Mouse (Mus musculus): ENCODE data around the gene Olfr560. TPM values are rescaled to one million over a fixed set of nuclear protein-coding genes. Genes with fewer than 3 reads are reported as not detected.

The Olfr560 gene
- under 1 TPM in 1 of 4 experiments, not detected in 3; 0.16 TPM for total RNA-seq (2022)

DNA sequence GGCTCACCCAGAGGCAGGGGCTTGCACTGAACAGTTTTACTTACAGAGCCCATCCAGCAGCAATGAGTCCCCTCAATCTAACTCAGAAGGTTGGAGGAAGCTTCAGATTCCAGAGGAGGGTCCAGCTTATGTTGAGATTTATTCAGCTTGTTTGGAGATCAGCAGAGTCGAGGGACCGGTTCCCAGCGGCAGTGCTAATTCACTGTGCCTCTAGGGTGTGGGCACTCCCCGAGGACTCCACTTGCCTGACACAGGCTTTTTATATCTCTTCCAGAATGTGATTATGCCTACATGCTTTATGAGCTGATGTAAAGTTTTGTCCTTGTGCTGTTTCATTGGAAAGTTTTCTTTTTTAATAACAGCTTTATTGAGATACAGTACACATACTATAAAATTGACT is at the start of gene Olfr560, which contains the start of gene Olfr78:
Olfr560 (minus strand) TSS at position 101 of the 400 bp plus-strand sequence.
Olfr78 (minus strand) TSS at position 206 of the 400 bp plus-strand sequence.
- DNase-seq (ENCODE audit: low spot score), result no peak

- DNase-seq (ENCODE audit: low spot score), result no peak
Observed at GRCm38 (mm10) chr7:102803180-102803579, 44.0 kb upstream of the Olfr560 start, which contains the start of gene Olfr564. Gene Olfr564 (plus strand): TSS chr7:102803480.

DNA sequence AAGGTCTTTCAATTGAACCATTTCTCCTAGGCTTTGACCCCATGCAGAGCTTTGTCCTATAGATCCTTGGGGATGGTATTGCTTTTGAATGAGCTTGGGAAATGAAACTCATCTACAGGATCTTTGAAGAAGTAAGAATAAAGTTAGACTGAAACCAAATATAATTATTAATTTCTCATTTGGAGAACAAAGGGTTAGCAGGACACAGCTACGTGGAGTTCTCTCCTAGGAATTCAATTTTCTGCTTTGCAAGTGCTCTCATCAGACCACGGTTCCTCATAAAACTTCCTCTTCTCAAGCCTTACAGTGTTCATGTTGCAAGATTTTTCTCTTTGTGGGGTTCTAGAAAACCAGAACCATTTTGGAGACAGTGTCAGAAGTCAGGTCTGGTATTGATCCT is 11.8 kb upstream of the Olfr560 start, which contains the start of gene Olfr561:
Olfr561 (plus strand) TSS at position 301 of the 400 bp plus-strand sequence.
- no peak for DNase-seq (ENCODE audit: low spot score)

DNA sequence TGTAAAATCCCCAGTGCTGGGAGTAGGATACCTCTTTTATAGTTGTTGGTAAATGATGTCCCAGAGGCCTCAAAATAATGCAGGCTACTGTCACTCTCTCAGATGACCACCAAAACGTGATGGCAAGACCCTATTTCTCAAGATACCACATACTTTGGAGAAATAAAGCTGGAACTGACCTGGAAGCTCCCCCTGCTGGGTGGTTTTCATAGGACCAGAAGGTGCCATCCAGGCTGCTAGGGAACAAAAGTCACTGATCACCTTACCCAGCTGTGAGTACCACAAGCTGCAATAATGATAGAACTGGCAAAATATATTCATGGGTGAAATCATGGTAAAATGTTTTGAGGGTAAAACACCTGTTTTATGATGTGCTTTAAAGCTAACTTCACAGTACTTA is 7.1 kb downstream of the Olfr560 start:
- DNase-seq (ENCODE audit: low spot score), result no peak

DNA sequence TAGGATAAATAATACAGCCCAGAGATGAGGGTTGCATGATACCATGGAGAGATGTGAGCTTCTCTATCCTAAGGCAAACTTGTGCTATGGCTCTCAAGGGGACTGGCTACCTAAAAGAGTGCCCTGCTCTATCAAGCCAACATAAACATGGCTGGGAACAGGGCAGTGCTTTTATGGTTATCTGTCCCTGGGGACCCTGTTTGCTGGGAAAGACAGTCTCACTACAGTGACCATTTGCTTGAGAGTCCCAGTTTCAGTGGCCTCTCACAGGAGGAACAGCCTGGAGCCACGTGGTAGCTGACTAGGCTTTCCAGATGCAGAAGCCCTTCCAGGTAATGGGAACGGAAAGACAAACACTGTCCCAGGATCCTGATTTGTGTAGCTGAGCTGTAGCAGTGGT is 21.5 kb downstream of the Olfr560 start:
- DNase-seq (ENCODE audit: low spot score), result no peak

- DNase-seq (ENCODE audit: low spot score), result no peak
Observed at GRCm38 (mm10) chr7:102733793-102734192, 25.4 kb downstream of the Olfr560 start.

DNA sequence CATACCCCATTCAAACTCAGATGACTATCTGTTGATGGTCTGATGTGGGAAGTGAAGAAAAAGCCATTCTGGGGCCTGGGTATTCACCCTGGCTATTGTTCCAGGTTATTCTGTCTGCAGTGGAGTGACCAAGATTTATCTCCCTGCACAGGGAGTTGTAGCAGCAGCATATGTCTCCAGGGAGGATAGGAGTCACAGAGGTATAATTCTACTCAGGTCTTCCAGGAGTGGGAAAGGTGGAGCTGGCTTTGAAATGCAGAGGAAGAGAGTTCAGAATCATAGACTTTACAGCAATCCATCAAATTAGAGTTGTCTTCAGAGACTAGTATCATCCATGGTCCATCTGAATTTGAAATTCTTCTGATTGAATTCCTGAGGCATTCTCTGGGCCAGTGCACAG is 31.8 kb downstream of the Olfr560 start, which contains the start of gene Olfr559:
Olfr559 (minus strand) TSS at position 101 of the 400 bp plus-strand sequence.
- DNase-seq (ENCODE audit: low spot score), result no peak

DNA sequence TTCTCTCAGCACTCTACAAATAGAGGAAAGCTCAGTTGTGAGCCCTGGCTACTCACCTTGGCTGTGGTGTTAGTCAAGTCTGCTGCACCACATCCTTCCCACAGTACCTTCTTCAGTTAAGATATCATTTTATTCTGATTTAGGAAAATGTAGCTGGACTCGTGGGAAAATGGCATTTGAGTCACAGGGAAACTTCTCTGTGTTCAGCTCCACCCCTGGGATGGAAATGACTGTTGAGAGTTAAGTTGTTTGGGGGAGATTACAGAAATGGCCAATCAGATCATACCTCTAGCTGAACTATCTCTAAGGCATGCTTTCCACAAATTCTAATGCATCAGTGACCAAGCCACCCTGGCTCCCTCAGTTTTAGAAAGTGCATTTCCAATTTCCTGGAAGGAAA is 40.2 kb downstream of the Olfr560 start, which contains the start of gene Olfr33:
Olfr33 (minus strand) TSS at position 101 of the 400 bp plus-strand sequence.
- no peak for DNase-seq (ENCODE audit: low spot score)

DNA sequence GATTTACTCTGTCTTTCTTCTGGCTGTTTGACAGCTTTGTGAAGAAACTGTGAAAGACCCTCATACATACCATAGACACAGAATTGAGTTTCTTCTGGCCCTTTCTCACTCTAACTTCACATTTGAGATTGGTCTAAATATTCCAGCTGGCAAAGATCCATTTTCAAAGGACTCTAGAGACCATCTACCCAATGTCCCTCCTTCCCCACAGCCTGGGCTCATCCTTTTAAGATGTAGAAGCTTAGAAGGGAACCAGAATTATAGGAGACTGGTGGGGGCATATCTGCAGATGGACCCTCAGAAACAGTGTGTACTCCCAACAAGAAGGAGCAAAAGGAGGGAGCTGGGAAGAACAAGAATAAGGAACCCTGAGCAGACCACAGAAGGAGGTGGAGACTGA is 57.3 kb downstream of the Olfr560 start, which contains the start of gene Olfr558:
Olfr558 (plus strand) TSS at position 301 of the 400 bp plus-strand sequence.
- DNase-seq (ENCODE audit: low spot score), result no peak

Other genes starting within 250 kb of the Olfr560 start
- gene Olfr547, start 224.6 kb downstream of the Olfr560 start, total RNA-seq (2022), result not detected
- gene Olfr548-ps1, start 218.5 kb downstream of the Olfr560 start, total RNA-seq (2022), result not detected
- gene Olfr549, start 209.5 kb downstream of the Olfr560 start, total RNA-seq (2022), result not detected
- gene Trim21, start 193.9 kb downstream of the Olfr560 start, total RNA-seq (2022), result 1 to 10 TPM; 5.1 to 8.2 (median 6.2) TPM
- gene Olfr550, start 187.9 kb downstream of the Olfr560 start, total RNA-seq (2022), result under 1 TPM in 3 of 4 experiments, not detected in 1; 0.26 to 0.41 (median 0.27) TPM
- not detected for gene Olfr551, start 167.5 kb downstream of the Olfr560 start, total RNA-seq (2022)
- gene Olfr552, start 161.6 kb downstream of the Olfr560 start, total RNA-seq (2022), result under 1 TPM; 0.11 to 0.20 (median 0.14) TPM
- gene Olfr553, start 141.1 kb downstream of the Olfr560 start, total RNA-seq (2022), result not detected
- not detected for gene Olfr554, start 120.9 kb downstream of the Olfr560 start, total RNA-seq (2022)
- not detected for gene Olfr555, start 100.5 kb downstream of the Olfr560 start, total RNA-seq (2022)
- gene Olfr556, start 94.5 kb downstream of the Olfr560 start, total RNA-seq (2022), result not detected
- 10 to 100 TPM in 2 of 4 experiments, 1 to 10 TPM in 2; 7.1 to 12.6 (median 10.1) TPM for gene Trim68, start 72.0 kb downstream of the Olfr560 start, total RNA-seq (2022)
- not detected for gene Olfr557, start 63.5 kb downstream of the Olfr560 start, total RNA-seq (2022)
- 1 to 10 TPM; 1.7 to 2.8 (median 2.0) TPM for gene Olfr558, start 57.2 kb downstream of the Olfr560 start, total RNA-seq (2022)
- not detected for gene Olfr33, start 40.3 kb downstream of the Olfr560 start, total RNA-seq (2022)
- gene Olfr559, start 31.9 kb downstream of the Olfr560 start, total RNA-seq (2022), result not detected
- gene Olfr78, start 105 bp upstream of the Olfr560 start, total RNA-seq (2022), result under 1 TPM; 0.23 to 0.41 (median 0.30) TPM
- gene Olfr561, start 11.9 kb upstream of the Olfr560 start, total RNA-seq (2022), result not detected
- not detected for gene Olfr564, start 44.1 kb upstream of the Olfr560 start, total RNA-seq (2022)
- not detected for gene Olfr566, start 99.4 kb upstream of the Olfr560 start, total RNA-seq (2022)
- gene Olfr568, start 117.8 kb upstream of the Olfr560 start, total RNA-seq (2022), result not detected
- gene Olfr569, start 131.5 kb upstream of the Olfr560 start, total RNA-seq (2022), result not detected
- gene Olfr570, start 135.2 kb upstream of the Olfr560 start, total RNA-seq (2022), result not detected
- not detected for gene Olfr571, start 158.2 kb upstream of the Olfr560 start, total RNA-seq (2022)
- not detected for gene Olfr572, start 165.0 kb upstream of the Olfr560 start, total RNA-seq (2022)
- not detected for gene Olfr573-ps1, start 183.2 kb upstream of the Olfr560 start, total RNA-seq (2022)
- gene Olfr574, start 189.1 kb upstream of the Olfr560 start, total RNA-seq (2022), result not detected
- not detected for gene Olfr575, start 199.4 kb upstream of the Olfr560 start, total RNA-seq (2022)
- not detected for gene Olfr576, start 203.3 kb upstream of the Olfr560 start, total RNA-seq (2022)
- not detected for gene Olfr577, start 216.6 kb upstream of the Olfr560 start, total RNA-seq (2022)
- not detected for gene Olfr578, start 230.0 kb upstream of the Olfr560 start, total RNA-seq (2022)